Mouse (Mus musculus) testis, adult 2 months (tissue): ENCODE measurements around the gene Nrg3.

Source experiments
- CTCF ChIP-seq: fragments of 200-500 bp; IDR thresholded peaks from 2 replicates; pipeline ENCODE4 v1.5.1; 2012; ENCODE audit warnings: low read depth, mild to moderate bottlenecking, inconsistent platforms, low read length, moderate library complexity; ENCODE audit not compliant: control insufficient read depth, insufficient read depth, insufficient replicate concordance
- POLR2A ChIP-seq: fragments of 200-500 bp; IDR thresholded peaks from 2 replicates; pipeline ENCODE4 v1.6.1; 2012; ENCODE audit warnings: low read depth, mild to moderate bottlenecking, inconsistent platforms, low read length, moderate library complexity; ENCODE audit not compliant: control insufficient read depth

DNA sequence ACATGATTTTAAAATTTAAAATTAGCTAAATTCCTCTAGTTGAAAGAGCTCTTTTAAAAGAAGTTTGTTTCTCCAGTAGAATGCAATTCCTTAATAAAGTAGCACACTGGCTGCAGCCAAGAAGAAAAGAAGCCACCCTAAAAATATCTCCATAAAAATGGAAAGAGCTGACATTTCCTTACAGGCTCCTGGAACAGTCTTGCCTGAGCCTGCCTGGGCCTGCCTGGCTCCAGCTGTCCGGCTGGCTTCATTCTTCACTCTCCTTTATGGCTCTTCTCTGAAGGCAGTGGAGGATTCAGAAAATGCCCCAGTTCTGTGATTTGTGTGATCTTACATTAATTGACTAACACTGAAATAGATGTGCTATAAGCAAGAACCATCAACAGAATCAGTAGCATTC lies 433.8 kb downstream of the Nrg3 start:
- TF ChIP-seq CTCF (no peak), POLR2A (no peak)
